Mouse (Mus musculus) limb, embryonic 14.5 days (tissue): ENCODE results near the gene Rnf24. TPM values are rescaled to one million over a fixed set of nuclear protein-coding genes. Genes with fewer than 3 reads are reported as not detected.

Experiments
- ATAC-seq: fragments of 200-750 bp; cut with Nextera tagmentation; 2 replicates; pipeline ENCODE4 v1.8.0; 2017; ENCODE audit warnings: low read depth, moderate number of reproducible peaks, moderate TSS enrichment; ENCODE audit not compliant: low FRiP score
- DNase-seq: peaks from one replicate; pipeline ENCODE4 v3.0.0-alpha.2; 2015; ENCODE audit warnings: low spot score
- H3K27ac ChIP-seq: fragments of 300-500 bp; sonication (generic); replicated peaks from 2 replicates; pipeline ENCODE4 v1.5.1; 2014; ENCODE audit warnings: low read depth, mild to moderate bottlenecking, low read length, moderate library complexity, mixed read lengths
- H3K27me3 ChIP-seq: fragments of 300-500 bp; sonication (generic); 2 replicates; pipeline ENCODE4 v1.6.1; 2014; ENCODE audit warnings: low read length, mixed read lengths; ENCODE audit not compliant: control insufficient read depth, insufficient read depth
- H3K36me3 ChIP-seq: fragments of 300-500 bp; sonication (generic); 2 replicates; pipeline ENCODE4 v1.6.1; 2014; ENCODE audit warnings: mild to moderate bottlenecking, low read length, moderate library complexity, mixed read lengths; ENCODE audit not compliant: control insufficient read depth, insufficient read depth
- H3K4me1 ChIP-seq: fragments of 300-500 bp; sonication (generic); 2 replicates; pipeline ENCODE4 v1.6.1; 2014; ENCODE audit warnings: antibody characterized with exemption, low read length, mixed read lengths; ENCODE audit not compliant: control insufficient read depth, insufficient read depth
- H3K4me2 ChIP-seq: fragments of 300-500 bp; sonication (generic); replicated peaks from 2 replicates; pipeline ENCODE4 v1.6.1; 2014; ENCODE audit warnings: low read depth, mild to moderate bottlenecking, low read length, moderate library complexity; ENCODE audit not compliant: severe bottlenecking
- H3K4me3 ChIP-seq: fragments of 300-500 bp; sonication (generic); replicated peaks from 2 replicates; pipeline ENCODE4 v1.5.1; 2014; ENCODE audit warnings: low read length
- H3K9ac ChIP-seq: fragments of 300-500 bp; sonication (generic); 2 replicates; pipeline ENCODE4 v1.6.1; 2014; ENCODE audit warnings: mild to moderate bottlenecking, low read depth, low read length, moderate library complexity; ENCODE audit not compliant: severe bottlenecking
- H3K9me3 ChIP-seq: fragments of 300-500 bp; sonication (generic); 2 replicates; pipeline ENCODE4 v1.6.1; 2016; ENCODE audit warnings: low read length; ENCODE audit not compliant: control insufficient read depth
- POLR2A ChIP-seq: fragments of 200-500 bp; IDR thresholded peaks from 2 replicates; pipeline ENCODE4 v1.8.0; 2012; ENCODE audit warnings: inconsistent platforms, mild to moderate bottlenecking, moderate library complexity, borderline replicate concordance; ENCODE audit not compliant: insufficient read depth, insufficient read length; ENCODE audit errors: extremely low read depth
- WGBS: fragments of 180-500 bp; shearing (Covaris S2); extraction: QIAGEN DNeasy Blood & Tissue Kit; methylation state at CpG from one replicate; pipeline ENCODE4 v1.1.7; 2014; 5-methylcytosine and 5-hydroxymethylcytosine counted together
- microRNA-seq: library from miRNA; unstranded; fragments of <30 nt; microRNA quantifications from one replicate; pipeline ENCODE4, GENCODE M21; 2016
- polyA plus RNA-seq, 2 experiments: library from polyadenylated mRNA; depleted of rRNA in 1 of 2; stranded (reverse) in 1 of 2; unstranded in 1 of 2; fragments of >200 nt; fragmentation: Nextera tagmentation in 1 of 2; extraction: Ambion mirVana in 1 of 2; gene quantifications; 2 replicates each; pipeline versions ENCODE4 v1.2.1 to v1.2.3; 2012 to 2014

Gene Rnf24
- polyA plus RNA-seq, 2 experiments, result 7.7 to 14.6 TPM

- no peak overlapping the region for H3K4me3 ChIP-seq
- no peaks in the 10 kb centered on the region for H3K9me3 ChIP-seq
- H3K36me3 ChIP-seq, result no peaks in the 10 kb centered on the region
- H3K9ac ChIP-seq, result no peak overlapping the region
- DNase-seq (no peak), ATAC-seq (no peak)
- no peaks in the 10 kb centered on the region for H3K27me3 ChIP-seq
- H3K4me1 ChIP-seq, result peaks cover 11% of the 10 kb centered on the region
- no peak for TF ChIP-seq POLR2A
- H3K27ac ChIP-seq, result no peak overlapping the region
- 59% methylated on average over 8 of the region's 8 CpGs for WGBS
- H3K4me2 ChIP-seq, result no peak overlapping the region
These were observed 94.0 kb downstream of the Rnf24 start for GRCm38 (mm10) chr2:131258693-131259092.

- no peak for TF ChIP-seq POLR2A
- no peaks in the 10 kb centered on the region for H3K27me3 ChIP-seq
- no peak for DNase-seq
- 0 out of 2 replicates have a peak, but pooled peaks cover 4% of the 10 kb centered on the region for H3K4me1 ChIP-seq
- no peak overlapping the region for H3K9ac ChIP-seq
- WGBS, result 55% methylated on average over 3 of the region's 3 CpGs
- no peaks in the 10 kb centered on the region for H3K9me3 ChIP-seq
- no peak for ATAC-seq
- H3K4me3 ChIP-seq, result no peak overlapping the region
- H3K4me2 ChIP-seq, result no peak overlapping the region
- H3K27ac ChIP-seq, result no peak overlapping the region
- H3K36me3 ChIP-seq, result no peaks in the 10 kb centered on the region
These were observed 97.0 kb downstream of the Rnf24 start for GRCm38 (mm10) chr2:131255738-131256137.

GRCm38 (mm10) chr2:131254329-131254713 is 98.4 kb downstream of the Rnf24 start:
- no peak overlapping the region for H3K9ac ChIP-seq
- H3K27ac ChIP-seq, result peak overlapping the region; percentile 33; the same call in 1 of the 2 replicates
- H3K4me2 ChIP-seq, result 0 out of 2 replicates have a peak overlapping the region, but pooled peaks have one; percentile 11
- no peaks in the 10 kb centered on the region for H3K36me3 ChIP-seq
- H3K4me1 ChIP-seq, result 0 out of 2 replicates have a peak, but pooled peaks cover 4% of the 10 kb centered on the region
- H3K9me3 ChIP-seq, result no peaks in the 10 kb centered on the region
- no peak overlapping the region for H3K4me3 ChIP-seq
- no peak for TF ChIP-seq POLR2A
- no peaks in the 10 kb centered on the region for H3K27me3 ChIP-seq
- 25% methylated on average over 2 of the region's 2 CpGs for WGBS
- peak; percentile 56; the same call in 1 of the 2 replicates for ATAC-seq
- DNase-seq, result peak; percentile 73

- Histone ChIP-seq H3K4me3 (no peak overlapping the region), H3K4me1 (0 out of 2 replicates have a peak, but pooled peaks cover 4% of the 10 kb centered on the region), H3K9me3 (no peaks in the 10 kb centered on the region), H3K36me3 (no peaks in the 10 kb centered on the region), H3K9ac (no peak overlapping the region), H3K27ac (0 out of 2 replicates have a peak overlapping the region, but pooled peaks have one; percentile 33), H3K27me3 (no peaks in the 10 kb centered on the region), H3K4me2 (0 out of 2 replicates have a peak overlapping the region, but pooled peaks have one; percentile 11)
- no peak for TF ChIP-seq POLR2A
- WGBS, result 19% methylated on average over 7 of the region's 7 CpGs
- DNase-seq (peak; percentile 76), ATAC-seq (peak; percentile 83)
These were observed 98.9 kb downstream of the Rnf24 start for GRCm38 (mm10) chr2:131253681-131254328.

Small RNAs within 50 kb of the gene (microRNA-seq; reads per million reads assigned to microRNA genes)
- gene Mir103-2, result 103 reads per million, percentile 47 among the genes with 10 or more reads in this experiment

Other genes with a start within 250 kb of the Rnf24 start
- gene Hspa12b, start 225.6 kb downstream of the Rnf24 start, polyA plus RNA-seq (2012; rRNA removed), result 42.7 and 54.6 TPM in 2 replicates
- 10.2 and 10.9 TPM in 2 replicates for gene Hspa12b, start 225.6 kb downstream of the Rnf24 start, polyA plus RNA-seq (2014; fragmentation: Nextera tagmentation; extraction: Ambion mirVana)
- gene Gm11037, start 219.4 kb downstream of the Rnf24 start, polyA plus RNA-seq (2012; rRNA removed), result not detected in 2 replicates
- not detected in 2 replicates for gene Gm11037, start 219.4 kb downstream of the Rnf24 start, polyA plus RNA-seq (2014; fragmentation: Nextera tagmentation; extraction: Ambion mirVana)
- 62.7 and 76.1 TPM in 2 replicates for gene 1700037H04Rik, start 192.8 kb downstream of the Rnf24 start, polyA plus RNA-seq (2012; rRNA removed)
- gene 1700037H04Rik, start 192.8 kb downstream of the Rnf24 start, polyA plus RNA-seq (2014; fragmentation: Nextera tagmentation; extraction: Ambion mirVana), result 59.4 and 67.4 TPM in 2 replicates
- 48.3 and 56.4 TPM in 2 replicates for gene Cenpb, start 172.8 kb downstream of the Rnf24 start, polyA plus RNA-seq (2012; rRNA removed)
- 9.2 and 12.2 TPM in 2 replicates for gene Cenpb, start 172.8 kb downstream of the Rnf24 start, polyA plus RNA-seq (2014; fragmentation: Nextera tagmentation; extraction: Ambion mirVana)
- 76.4 and 88.9 TPM in 2 replicates for gene Cdc25b, start 165.9 kb downstream of the Rnf24 start, polyA plus RNA-seq (2012; rRNA removed)
- gene Cdc25b, start 165.9 kb downstream of the Rnf24 start, polyA plus RNA-seq (2014; fragmentation: Nextera tagmentation; extraction: Ambion mirVana), result 52.1 and 56.2 TPM in 2 replicates
- gene Spef1, start 165.6 kb downstream of the Rnf24 start, polyA plus RNA-seq (2012; rRNA removed), result 16.3 and 18.2 TPM in 2 replicates
- 6.7 and 8.1 TPM in 2 replicates for gene Spef1, start 165.6 kb downstream of the Rnf24 start, polyA plus RNA-seq (2014; fragmentation: Nextera tagmentation; extraction: Ambion mirVana)
- gene Ap5s1, start 145.8 kb downstream of the Rnf24 start, polyA plus RNA-seq (2012; rRNA removed), result 29.5 and 50.9 TPM in 2 replicates
- 25.9 and 26.7 TPM in 2 replicates for gene Ap5s1, start 145.8 kb downstream of the Rnf24 start, polyA plus RNA-seq (2014; fragmentation: Nextera tagmentation; extraction: Ambion mirVana)
- 27.4 and 37.2 TPM in 2 replicates for gene Mavs, start 118.8 kb downstream of the Rnf24 start, polyA plus RNA-seq (2012; rRNA removed)
- gene Mavs, start 118.8 kb downstream of the Rnf24 start, polyA plus RNA-seq (2014; fragmentation: Nextera tagmentation; extraction: Ambion mirVana), result 17.2 and 18.6 TPM in 2 replicates
- gene Pank2, start 90.4 kb downstream of the Rnf24 start, polyA plus RNA-seq (2012; rRNA removed), result 44.7 and 47.2 TPM in 2 replicates
- gene Pank2, start 90.4 kb downstream of the Rnf24 start, polyA plus RNA-seq (2014; fragmentation: Nextera tagmentation; extraction: Ambion mirVana), result 44.6 and 50.0 TPM in 2 replicates
- 68.8 and 70.7 TPM in 2 replicates for gene Smox, start 138.6 kb upstream of the Rnf24 start, polyA plus RNA-seq (2012; rRNA removed)
- gene Smox, start 138.6 kb upstream of the Rnf24 start, polyA plus RNA-seq (2014; fragmentation: Nextera tagmentation; extraction: Ambion mirVana), result 37.9 and 44.3 TPM in 2 replicates
- 1.0 and 2.3 TPM in 2 replicates for gene Adra1d, start 209.4 kb upstream of the Rnf24 start, polyA plus RNA-seq (2012; rRNA removed)
- gene Adra1d, start 209.4 kb upstream of the Rnf24 start, polyA plus RNA-seq (2014; fragmentation: Nextera tagmentation; extraction: Ambion mirVana), result 0.63 and 0.94 TPM in 2 replicates